Mouse (Mus musculus) left cerebral cortex, postnatal 25 days (tissue): ENCODE results near the gene Olfr455. TPM values are rescaled to one million over a fixed set of nuclear protein-coding genes. Genes with fewer than 3 reads are reported as not detected.
A peak's percentile ranks its signal among the peaks of the same experiment; 100 is the strongest.

Experiments
- DNase-seq, 2 experiments: peaks; one replicate each; pipeline ENCODE4 v3.0.0; 2022; ENCODE audit warnings: low spot score in 2 of 2, mixed read lengths in 1 of 2
- intact Hi-C: fragments of 180-260 bp; cut with DNase I; formaldehyde crosslinking; loops from one replicate; pipeline ENCODE4 v1.15.1; 2025
- total RNA-seq, 2 experiments: library from RNA; stranded (reverse); gene quantifications; 2 replicates each; pipeline ENCODE4 v1.2.3; 2021

Gene Olfr455
- not detected for total RNA-seq

GRCm38 (mm10) chr6:42547461-42547860, at the start of gene Olfr455:
Gene Olfr455 (minus strand): TSS chr6:42547587.
- intact Hi-C loops, result no loop called here
- DNase-seq, result no peak

DNA sequence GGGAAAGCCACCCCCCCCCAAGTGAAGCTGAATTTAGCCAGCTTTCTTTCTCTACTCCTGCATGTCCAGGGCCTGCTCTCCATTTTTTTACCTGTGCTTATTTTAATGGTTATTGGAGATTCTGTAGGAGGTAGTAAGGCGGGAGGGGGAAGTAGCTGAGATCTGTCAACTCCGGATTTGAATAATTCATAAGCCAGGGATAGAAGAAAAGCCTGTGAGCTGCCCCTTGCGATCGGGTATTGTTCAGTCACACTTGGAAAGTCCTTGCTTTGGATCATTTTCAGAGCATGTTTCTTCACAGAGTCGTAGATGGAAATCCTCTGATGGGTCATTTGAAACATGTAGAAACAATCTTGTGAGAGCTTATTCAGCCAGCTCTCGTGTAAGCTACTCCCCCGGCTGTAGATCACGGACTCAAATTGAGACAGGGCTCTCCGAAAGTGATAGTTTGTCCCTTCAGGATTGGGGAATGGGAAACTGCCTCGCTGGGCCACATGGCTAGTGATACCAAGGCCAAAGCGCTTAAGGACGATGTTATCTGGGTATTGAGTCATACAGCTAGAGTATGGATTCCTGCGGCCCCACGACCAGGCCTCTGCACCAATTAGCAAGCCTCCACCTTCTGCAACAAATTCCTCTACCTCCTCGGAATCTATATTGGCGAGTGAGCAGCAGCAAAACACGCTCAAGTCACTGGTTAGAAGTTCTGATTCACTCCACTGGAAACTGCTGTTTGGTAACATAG, 45.9 kb upstream of the Olfr455 start:
- intact Hi-C loops, result no loop called here

GRCm38 (mm10) chr6:42586569-42586968, 39.2 kb upstream of the Olfr455 start:
- no peak for DNase-seq
- intact Hi-C loops, result no loop called here

More for the DNA sequence above, 45.9 kb upstream of the Olfr455 start:
- no peak for DNase-seq

- intact Hi-C loops, result loop anchor here (2.0 to 5.0 kb wide), 4 partner anchors 201 to 821 kb away; partner anchors contain the start of gene Fam131b
Observed at GRCm38 (mm10) chr6:42583488-42583872, 36.1 kb upstream of the Olfr455 start.

GRCm38 (mm10) chr6:42582741-42583487, 35.5 kb upstream of the Olfr455 start:
- intact Hi-C loops, result loop anchor here (2.0 to 5.0 kb wide), 4 partner anchors 201 to 821 kb away; partner anchors contain the start of gene Fam131b
- DNase-seq, result no peak

More at GRCm38 (mm10) chr6:42583488-42583872, 36.1 kb upstream of the Olfr455 start:
- peak; percentile 58 to 66 for DNase-seq

- DNase-seq, result no peak
- intact Hi-C loops, result no loop called here
Observed at GRCm38 (mm10) chr6:42578678-42579077, 31.3 kb upstream of the Olfr455 start.

DNA sequence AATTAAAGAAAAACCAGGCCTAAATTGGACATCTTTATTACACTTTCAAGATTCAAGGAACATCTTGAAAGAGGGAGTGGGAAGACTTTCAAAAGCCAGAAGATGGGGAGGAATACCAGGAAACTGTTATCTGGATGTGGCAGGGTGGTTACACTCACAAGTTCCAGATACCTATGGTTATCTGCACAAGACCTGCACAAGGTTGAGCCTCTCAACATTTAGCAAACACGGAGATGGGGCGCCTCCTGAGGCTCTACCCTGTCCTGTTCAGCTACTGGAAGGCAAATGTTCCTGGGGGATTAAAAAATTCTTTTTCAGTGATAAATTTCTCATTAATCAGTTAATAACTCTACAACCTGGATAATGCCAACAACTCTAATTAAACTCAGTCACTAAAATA, 30.0 kb upstream of the Olfr455 start:
- intact Hi-C loops, result no loop called here
- no peak for DNase-seq

DNA sequence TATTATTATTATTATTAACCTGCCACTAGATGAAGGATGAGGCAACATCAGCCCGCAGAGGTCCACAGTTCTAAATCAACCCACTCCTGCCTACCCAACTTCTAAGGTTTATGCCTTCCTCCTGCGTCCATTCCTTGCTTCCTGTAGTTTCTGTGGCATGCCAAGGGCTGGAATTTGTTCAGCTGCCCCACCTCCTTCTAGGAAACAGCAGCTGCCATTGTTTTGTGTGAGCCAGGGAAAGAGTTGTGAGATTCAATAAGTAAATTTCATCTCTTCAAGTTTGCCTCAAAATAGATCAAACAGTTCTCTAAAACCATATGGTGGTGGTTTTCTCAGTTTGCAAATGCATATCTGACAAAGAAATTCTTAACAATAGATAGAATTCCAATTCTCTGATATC, 20.8 kb upstream of the Olfr455 start:
- intact Hi-C loops, result no loop called here
- DNase-seq, result peak in 1 of 2 experiments; percentile 66

DNA sequence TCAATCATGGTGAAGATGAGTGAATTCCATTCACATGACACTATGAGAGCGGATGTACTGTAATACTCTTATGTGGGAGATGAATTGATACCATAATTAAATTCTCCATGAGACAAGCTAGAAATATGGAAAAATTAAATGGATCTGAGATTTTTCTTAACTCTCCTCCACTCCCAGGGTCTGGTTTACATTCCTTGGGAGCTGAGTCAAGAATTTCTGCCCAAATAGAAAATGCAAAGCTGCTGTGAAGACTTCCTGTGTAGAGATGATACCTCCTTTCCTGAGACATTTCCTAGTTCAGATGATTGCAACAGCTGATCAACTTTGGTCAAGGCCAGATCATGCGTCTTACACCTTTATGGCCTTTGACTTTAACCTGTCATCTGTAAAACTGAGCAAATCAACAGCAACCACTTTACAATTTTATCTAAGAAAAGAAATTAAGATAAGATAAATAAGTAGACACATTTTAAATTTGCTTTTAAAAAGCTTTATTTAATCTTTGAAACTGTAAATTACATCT, 18.8 kb upstream of the Olfr455 start:
- intact Hi-C loops, result no loop called here
- no peak for DNase-seq

DNA sequence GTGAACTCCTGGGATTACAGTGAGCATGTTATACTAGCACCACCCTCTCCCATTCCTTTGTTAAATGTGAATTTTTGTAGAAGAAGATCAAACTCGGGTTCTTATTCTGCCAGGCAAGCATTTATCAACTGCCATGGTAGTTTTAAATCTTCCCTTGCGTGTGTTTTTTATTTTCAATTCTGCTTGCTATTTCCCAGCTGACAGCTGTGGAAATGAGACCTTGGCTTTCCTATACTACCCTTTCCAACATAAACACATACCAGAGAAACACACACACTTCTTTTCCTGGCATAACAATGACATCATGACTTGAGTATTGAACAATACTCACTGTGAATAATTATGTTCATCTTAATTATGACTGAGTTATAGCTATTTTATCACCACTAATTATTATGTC, 14.9 kb upstream of the Olfr455 start:
- intact Hi-C loops, result no loop called here
- no peak for DNase-seq

GRCm38 (mm10) chr6:42560885-42561284, 13.5 kb upstream of the Olfr455 start:
- intact Hi-C loops, result no loop called here
- DNase-seq, result no peak

DNA sequence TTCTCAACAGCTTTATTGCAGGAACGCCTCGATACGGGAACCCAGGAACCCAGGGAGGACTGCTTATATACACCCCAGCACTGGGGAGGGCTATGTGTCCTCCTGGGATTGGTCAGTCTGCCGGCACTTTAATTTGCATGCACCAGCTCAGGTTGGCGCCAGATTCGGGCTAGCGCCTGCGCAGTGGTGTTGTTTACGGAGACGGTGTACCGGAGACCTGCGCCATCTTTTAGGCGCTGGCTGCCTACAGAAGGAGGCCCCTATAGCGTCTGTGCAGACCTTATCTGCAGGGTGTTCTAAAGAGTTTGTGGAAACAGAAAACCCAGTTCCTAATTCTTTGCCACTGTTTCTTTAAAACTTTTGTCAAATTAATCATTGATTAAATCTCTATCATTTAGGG, 11.3 kb upstream of the Olfr455 start:
- intact Hi-C loops, result no loop called here
- no peak for DNase-seq

GRCm38 (mm10) chr6:42546180-42546579, 1.2 kb downstream of the Olfr455 start:
- DNase-seq, result no peak
- intact Hi-C loops, result no loop called here

- DNase-seq, result no peak
- intact Hi-C loops, result no loop called here
Observed at GRCm38 (mm10) chr6:42545451-42545885, 1.9 kb downstream of the Olfr455 start.

DNA sequence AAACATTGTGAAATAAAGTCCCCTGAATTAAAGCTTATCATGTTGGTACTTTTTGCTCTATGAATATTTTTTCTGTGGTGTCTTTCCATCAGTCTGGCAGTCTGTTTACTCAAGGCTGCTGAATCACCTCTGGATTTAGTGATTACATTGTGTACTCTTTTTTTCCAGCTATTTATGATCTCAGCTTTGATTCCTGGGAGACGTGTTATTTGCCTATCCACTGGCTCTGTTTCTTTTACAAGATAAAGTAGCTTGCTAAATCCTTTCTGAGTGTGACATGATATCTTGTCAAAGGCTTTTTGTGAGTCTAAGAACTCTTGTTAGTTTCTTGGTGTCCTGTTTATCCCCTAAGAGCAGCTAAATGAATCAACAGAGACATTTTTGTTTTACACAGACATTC, 2.5 kb downstream of the Olfr455 start:
- DNase-seq, result no peak
- intact Hi-C loops, result no loop called here

DNA sequence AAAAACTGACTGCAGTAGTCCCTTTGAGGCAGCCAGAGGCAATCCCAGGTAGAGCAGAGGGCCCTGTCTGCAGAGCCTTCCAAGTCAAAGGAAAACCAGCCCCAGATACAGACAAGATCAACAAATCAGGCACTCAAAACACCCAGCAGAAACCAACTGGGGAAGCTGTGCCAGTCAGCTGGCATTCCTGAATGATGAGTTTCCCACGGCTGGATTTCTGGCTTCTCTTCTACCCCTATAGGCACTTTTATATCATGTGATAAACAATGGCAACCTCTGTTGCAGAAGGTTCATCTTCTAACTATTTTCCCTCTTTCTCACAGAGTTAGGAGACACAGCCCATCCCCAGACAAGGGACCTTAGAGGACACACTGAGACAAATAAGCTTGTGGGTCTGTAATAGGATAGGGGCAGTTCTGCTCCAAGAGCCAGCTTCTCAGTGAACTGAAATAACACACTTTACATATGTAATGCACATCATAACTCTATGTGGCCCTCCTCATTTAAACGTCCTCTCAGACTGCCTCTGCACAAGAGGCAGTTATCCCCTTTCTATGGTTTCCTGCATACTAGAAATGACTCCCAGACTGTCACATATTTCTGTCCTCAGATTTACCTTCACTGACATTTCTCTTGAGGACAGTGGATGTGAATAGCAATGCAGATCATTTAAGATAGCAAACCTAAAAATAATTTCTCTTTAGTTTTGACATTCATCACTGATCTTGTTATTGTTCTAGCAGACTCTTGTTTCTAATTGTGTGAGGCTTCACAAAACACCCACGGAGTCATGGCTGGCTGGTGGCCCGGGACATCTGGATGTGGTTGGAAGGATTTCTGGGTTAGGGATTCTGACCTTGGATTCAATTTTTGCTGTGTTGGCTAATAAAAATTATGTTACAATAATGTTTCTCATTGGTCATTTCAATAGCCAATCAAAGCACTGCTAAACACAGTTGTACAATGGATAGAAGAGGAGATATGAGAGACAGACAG, 5.1 kb downstream of the Olfr455 start:
- peak in 1 of 2 experiments; percentile 11 for DNase-seq
- intact Hi-C loops, result no loop called here

- DNase-seq, result no peak
- intact Hi-C loops, result no loop called here
Observed at GRCm38 (mm10) chr6:42540681-42541080, 6.7 kb downstream of the Olfr455 start.

- no peak for DNase-seq
- intact Hi-C loops, result no loop called here
Observed at GRCm38 (mm10) chr6:42539711-42540110, 7.7 kb downstream of the Olfr455 start.

DNA sequence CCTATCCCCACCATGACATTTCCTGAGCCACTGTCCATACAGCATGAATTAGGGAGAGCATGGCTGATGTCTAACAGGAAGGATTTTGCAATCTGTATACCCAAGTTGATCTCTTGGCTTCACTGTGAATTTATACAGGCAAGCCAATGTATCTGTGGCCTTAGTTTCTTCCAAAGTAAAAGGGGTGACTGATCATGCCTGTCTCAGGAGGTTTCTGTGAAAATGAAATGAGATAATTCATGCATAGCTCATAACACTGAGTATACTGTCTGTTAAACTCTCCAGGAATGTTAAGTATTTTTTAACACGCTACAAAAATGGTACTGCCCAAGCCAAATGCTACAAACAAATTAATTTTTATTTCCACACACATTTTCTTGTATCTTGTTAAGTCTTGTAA, 33.9 kb downstream of the Olfr455 start:
- intact Hi-C loops, result no loop called here
- DNase-seq, result no peak
